Mouse (Mus musculus) adrenal gland, adult 2 months (tissue): ENCODE measurements around the gene Lman1l. TPM values are rescaled to one million over a fixed set of nuclear protein-coding genes. Genes with fewer than 3 reads are reported as not detected.

Experiments used
- DNase-seq: peaks from one replicate; pipeline ENCODE4 v3.0.0; 2021
- polyA plus RNA-seq: library from polyadenylated mRNA; depleted of rRNA; stranded (reverse); fragments of >200 nt; gene quantifications from 2 replicates; pipeline ENCODE4 v1.2.3, GENCODE M21; 2012; rRNA removed
- total RNA-seq, 2 experiments: library from RNA; stranded (reverse); gene quantifications; 2 replicates each; pipeline ENCODE4 v1.2.3; 2021

Gene Lman1l
- total and polyA plus RNA-seq, 3 experiments = not detected

GRCm38 (mm10) chr9:57577144-57577849, 43.3 kb downstream of the Lman1l start:
- DNase-seq = no peak

DNA sequence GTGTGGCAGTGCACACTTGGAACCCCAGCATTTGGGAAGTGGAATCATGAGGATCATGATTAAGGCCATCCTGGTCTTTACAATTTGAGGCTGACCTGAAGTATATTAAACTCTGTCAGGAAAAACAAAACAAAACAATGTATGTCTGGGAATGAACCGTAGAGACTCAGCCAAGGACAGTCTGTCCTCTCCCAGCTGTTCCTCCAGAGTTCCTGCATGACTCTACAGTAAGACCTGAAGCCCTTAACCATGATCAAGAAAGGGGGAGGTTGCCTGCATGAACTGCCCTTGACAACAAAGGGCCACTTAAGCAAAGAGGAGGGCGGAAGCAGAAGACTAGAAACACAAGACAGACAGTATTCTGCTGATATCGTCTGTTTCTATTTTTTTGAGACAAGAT, 45.0 kb downstream of the Lman1l start:
- no peak for DNase-seq

DNA sequence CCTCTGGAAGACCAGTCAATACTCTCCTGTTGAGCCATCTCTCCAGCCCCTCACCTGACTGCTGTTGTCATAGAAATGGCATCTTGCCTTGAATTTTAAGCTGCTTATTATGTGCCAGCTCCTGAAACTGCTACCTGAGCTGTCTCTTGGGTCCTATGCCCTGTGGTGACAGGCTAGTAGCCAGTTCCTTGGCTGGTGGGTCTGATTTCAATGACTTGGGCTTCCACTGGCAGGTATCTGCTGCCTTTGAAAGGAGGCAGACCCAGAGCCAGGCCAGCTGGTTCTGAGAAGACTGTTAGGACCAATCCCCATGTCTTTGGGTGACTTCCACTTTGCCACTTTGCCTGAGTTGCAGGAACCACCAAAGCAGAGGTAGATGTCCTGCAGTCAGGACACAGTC, 46.2 kb downstream of the Lman1l start:
- no peak for DNase-seq

DNA sequence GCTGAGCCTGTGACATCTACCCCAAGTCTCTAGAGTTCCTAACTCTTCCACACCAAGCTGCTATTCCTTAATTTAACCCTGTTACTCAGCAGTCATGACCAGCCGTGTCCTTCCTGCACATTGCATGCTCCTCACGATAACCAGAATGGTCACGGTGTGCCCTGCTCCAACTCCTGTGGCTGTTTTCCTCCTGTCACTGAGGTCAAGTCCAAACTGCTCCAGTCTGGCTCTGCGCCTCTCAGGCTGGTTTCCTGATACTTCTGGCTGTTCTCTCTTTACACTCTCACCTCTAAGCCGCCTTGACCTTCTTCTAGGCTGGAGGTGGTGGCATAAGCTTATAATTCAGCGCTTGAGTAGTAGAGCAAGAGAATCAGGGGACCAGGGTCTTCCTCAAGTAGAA, 52.1 kb downstream of the Lman1l start:
- no peak for DNase-seq

- DNase-seq = no peak
These were observed 53.7 kb downstream of the Lman1l start for GRCm38 (mm10) chr9:57566846-57567245.

DNA sequence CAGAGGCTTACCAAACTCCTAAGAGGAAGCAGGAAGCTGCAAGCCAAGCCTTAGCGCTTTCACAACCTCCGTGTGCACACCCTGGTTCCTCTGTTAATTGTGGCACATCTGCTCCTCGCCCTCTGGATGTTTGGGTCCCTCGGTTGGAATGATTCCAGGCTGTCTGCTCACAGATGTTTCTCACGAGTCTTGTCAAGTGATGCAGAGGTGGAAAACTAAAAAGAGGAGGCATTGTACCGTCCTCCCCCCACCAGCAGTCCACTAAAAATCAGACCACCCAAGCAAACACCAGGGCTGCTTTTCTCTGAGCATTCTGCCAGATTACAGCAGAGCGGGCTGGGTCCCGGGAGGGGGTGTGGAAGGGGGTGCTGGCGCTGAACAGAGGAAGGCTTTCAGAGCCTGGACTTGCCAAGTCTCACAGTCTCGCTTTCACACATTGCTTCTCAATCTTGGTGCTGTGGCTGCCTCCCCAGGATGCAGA, 54.8 kb downstream of the Lman1l start:
- DNase-seq = no peak

- DNase-seq = no peak
These were observed 56.0 kb downstream of the Lman1l start for GRCm38 (mm10) chr9:57564609-57565008.

DNA sequence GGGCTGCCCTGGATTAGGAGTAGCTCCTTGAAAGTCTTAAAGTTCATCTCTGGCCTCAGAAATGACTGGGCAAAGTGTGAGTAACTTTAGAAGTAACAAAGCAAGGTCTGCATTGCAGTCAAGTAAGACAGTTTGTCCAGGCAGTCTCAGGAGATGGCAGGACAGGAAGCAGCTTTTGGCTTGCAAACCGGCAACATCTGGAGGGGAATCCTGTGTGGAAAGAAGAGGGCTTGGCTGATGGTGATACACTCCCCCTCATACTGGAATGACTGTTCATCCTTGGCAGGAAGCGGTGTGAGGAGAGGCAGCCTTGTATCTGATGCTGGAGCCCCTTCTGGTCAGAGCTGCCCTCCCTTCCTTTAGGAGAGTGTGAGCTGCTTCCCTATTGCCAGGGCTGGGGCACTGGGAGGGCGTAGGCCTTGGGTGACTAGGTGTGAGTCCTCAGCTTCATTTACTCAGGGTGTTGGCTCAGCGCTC, 57.6 kb downstream of the Lman1l start:
- DNase-seq = no peak

DNA sequence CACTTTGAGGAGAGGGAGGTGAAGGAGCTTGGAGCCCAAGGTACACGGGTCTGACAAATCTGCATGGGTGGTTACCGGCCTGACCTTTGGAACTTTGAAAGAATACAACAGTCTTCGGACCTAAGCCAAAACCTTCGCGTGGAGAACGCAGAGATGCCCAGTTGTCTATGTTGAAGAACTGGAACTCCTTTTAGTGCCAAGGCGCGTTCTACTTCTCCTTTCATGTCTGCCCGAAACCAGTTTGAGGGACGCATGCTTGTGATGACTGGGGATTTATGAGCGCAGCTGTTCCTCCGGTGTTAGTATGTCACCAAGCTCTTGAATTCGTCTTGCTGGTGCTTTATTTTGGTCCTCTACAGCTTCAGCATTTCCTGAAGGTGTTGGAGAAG, 58.9 kb downstream of the Lman1l start:
- no peak for DNase-seq

DNA sequence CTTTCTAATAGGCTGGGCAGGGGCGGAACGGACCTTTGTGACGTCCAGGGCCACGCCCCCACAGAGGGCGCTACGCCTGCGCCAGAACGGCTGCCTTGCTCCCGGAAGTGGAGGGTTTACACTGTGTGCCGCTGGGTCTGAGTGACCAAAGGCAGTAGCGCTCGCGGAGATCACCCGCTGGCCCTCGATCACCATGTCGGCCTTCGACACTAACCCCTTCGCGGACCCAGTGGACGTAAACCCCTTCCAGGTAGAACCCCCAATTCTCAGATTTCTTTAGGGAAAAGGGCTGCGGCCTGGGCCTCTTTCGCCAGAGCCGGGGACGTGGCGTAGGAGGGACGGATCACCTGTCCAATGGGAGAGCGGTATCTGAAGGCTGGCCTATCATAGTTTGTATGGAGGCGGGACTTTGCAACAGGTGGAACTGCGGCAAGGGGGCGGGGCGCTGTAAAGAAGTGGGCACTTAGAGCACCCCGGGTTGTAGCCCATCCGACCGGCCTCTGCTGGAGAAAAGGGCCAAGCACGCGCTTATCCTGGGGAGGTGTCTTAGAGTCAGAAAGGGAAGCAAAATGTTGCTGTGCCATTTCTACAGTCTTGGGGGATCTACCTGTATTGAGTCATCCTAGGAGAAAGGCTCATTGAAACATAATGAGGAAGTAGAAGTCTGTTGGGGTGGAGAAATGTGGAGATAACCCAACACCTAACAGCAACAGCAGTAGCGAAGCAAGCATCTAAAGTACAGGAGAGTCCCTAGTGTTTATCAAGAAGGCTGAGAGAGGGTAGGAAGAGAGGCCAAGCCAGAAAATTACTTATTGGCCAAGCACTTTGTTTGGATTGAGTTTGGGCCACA, 59.5 kb downstream of the Lman1l start, which contains the start of gene Scamp2:
Scamp2 (plus strand) TSS at position 83 of the 850 bp plus-strand sequence.
- peak; percentile 98 for DNase-seq

- DNase-seq = no peak
These were observed 60.3 kb downstream of the Lman1l start for GRCm38 (mm10) chr9:57560263-57560662.

DNA sequence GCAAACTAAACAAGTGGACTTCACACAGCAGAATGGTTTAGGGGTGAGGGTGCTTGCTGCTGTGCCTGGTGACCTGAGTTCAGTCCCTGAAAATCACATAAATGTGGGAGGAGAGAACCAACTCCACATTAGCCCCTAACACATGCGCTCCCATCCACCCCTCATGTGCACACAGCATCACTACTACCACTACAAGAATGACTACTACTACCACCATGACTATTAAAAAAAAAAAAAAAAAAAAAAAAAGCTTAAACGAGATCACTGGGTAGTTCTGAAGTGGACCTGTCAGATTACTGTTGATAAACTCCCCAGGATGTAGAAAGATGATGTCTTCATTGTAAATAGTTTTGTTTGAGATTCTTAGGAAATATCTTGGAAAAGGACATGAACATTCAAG, 61.0 kb downstream of the Lman1l start:
- no peak for DNase-seq

- no peak for DNase-seq
These were observed 61.9 kb downstream of the Lman1l start for GRCm38 (mm10) chr9:57558625-57559024.

DNA sequence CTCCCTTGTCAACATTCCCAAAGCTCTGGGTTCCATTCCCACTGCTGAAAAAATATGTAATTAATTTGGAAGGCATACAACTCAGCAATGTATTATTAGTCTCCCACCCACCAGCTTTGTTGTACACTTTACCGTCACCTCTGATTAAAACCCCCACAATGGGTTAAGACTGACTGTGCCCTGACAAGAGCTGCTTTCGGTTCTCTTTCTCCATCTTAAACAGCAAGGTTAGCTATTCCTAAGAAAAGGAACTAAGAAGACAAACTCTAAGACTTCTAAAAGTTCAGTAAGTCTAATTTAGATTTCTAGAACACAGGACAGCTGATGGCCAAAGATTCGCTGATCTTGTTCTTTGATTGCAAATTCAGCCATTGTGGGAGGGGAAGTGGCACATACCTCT, 63.4 kb downstream of the Lman1l start:
- DNase-seq = no peak

Other genes starting within 250 kb of the Lman1l start
- gene Ppcdc, start 180.7 kb downstream of the Lman1l start, total RNA-seq = 10 to 100 TPM; 21.7 to 21.9 TPM
- gene Ppcdc, start 180.7 kb downstream of the Lman1l start, polyA plus RNA-seq = 38.0 and 43.9 TPM in 2 replicates
- 10 to 100 TPM in 1 of 2 experiments, 1 to 10 TPM in 1; 8.4 to 18.1 TPM for gene Scamp5, start 152.7 kb downstream of the Lman1l start, total RNA-seq
- 21.0 and 21.7 TPM in 2 replicates for gene Scamp5, start 152.7 kb downstream of the Lman1l start, polyA plus RNA-seq
- gene Rpp25, start 116.7 kb downstream of the Lman1l start, total RNA-seq = 1 to 10 TPM; 1.6 to 5.8 TPM
- 6.1 and 6.3 TPM in 2 replicates for gene Rpp25, start 116.7 kb downstream of the Lman1l start, polyA plus RNA-seq
- 100 to 1,000 TPM; 430 to 653 TPM for gene Cox5a, start 99.5 kb downstream of the Lman1l start, total RNA-seq
- gene Cox5a, start 99.5 kb downstream of the Lman1l start, polyA plus RNA-seq = 880 and 1,121 TPM in 2 replicates
- gene Fam219b, start 83.2 kb downstream of the Lman1l start, total RNA-seq = 10 to 100 TPM; 19.3 to 33.8 TPM
- 45.8 and 61.8 TPM in 2 replicates for gene Fam219b, start 83.2 kb downstream of the Lman1l start, polyA plus RNA-seq
- 10 to 100 TPM; 35.6 to 41.8 TPM for gene Mpi, start 68.0 kb downstream of the Lman1l start, total RNA-seq
- 23.1 and 29.0 TPM in 2 replicates for gene Mpi, start 68.0 kb downstream of the Lman1l start, polyA plus RNA-seq
- gene Scamp2, start 59.8 kb downstream of the Lman1l start, total RNA-seq = 10 to 100 TPM; 65.7 to 72.3 TPM
- 81.1 and 94.0 TPM in 2 replicates for gene Scamp2, start 59.8 kb downstream of the Lman1l start, polyA plus RNA-seq
- gene Ulk3, start 31.3 kb downstream of the Lman1l start, total RNA-seq = 10 to 100 TPM; 11.0 to 14.7 TPM
- 20.7 and 23.0 TPM in 2 replicates for gene Ulk3, start 31.3 kb downstream of the Lman1l start, polyA plus RNA-seq
- not detected for gene Cplx3, start 14.5 kb downstream of the Lman1l start, total RNA-seq
- not detected in 2 replicates for gene Cplx3, start 14.5 kb downstream of the Lman1l start, polyA plus RNA-seq
- gene Csk, start 32.9 kb upstream of the Lman1l start, total RNA-seq = 10 to 100 TPM; 61.1 to 95.5 TPM
- 75.0 and 80.2 TPM in 2 replicates for gene Csk, start 32.9 kb upstream of the Lman1l start, polyA plus RNA-seq
- gene Cyp1a2, start 62.9 kb upstream of the Lman1l start, total RNA-seq = 1 to 10 TPM in 1 of 2 experiments, not detected in 1; 1.6 TPM
- 0.24 TPM in 1 of 2 replicates, not detected in the other for gene Cyp1a2, start 62.9 kb upstream of the Lman1l start, polyA plus RNA-seq
- gene Cyp1a1, start 67.2 kb upstream of the Lman1l start, total RNA-seq = under 1 TPM; 0.28 to 0.61 TPM
- gene Cyp1a1, start 67.2 kb upstream of the Lman1l start, polyA plus RNA-seq = 0.07 and 0.18 TPM in 2 replicates
- 1 to 10 TPM; 7.6 to 7.8 TPM for gene Edc3, start 87.8 kb upstream of the Lman1l start, total RNA-seq
- gene Edc3, start 87.8 kb upstream of the Lman1l start, polyA plus RNA-seq = 5.3 and 5.5 TPM in 2 replicates
- gene Clk3, start 145.1 kb upstream of the Lman1l start, total RNA-seq = 10 to 100 TPM; 52.2 to 87.8 TPM
- gene Clk3, start 145.1 kb upstream of the Lman1l start, polyA plus RNA-seq = 45.7 and 60.6 TPM in 2 replicates
- gene Arid3b, start 216.0 kb upstream of the Lman1l start, total RNA-seq = 1 to 10 TPM; 3.4 to 5.5 TPM
- 6.9 and 8.8 TPM in 2 replicates for gene Arid3b, start 216.0 kb upstream of the Lman1l start, polyA plus RNA-seq